Mouse (Mus musculus) neural tube, embryonic 11.5 days (tissue): ENCODE results near the gene Pbx1. TPM values are rescaled to one million over a fixed set of nuclear protein-coding genes. Genes with fewer than 3 reads are reported as not detected.

Experiments used
- ATAC-seq: fragments of 200-750 bp; cut with Nextera tagmentation; 2 replicates; pipeline ENCODE4 v1.8.0; 2017; ENCODE audit warnings: moderate number of reproducible peaks, mild to moderate bottlenecking, moderate TSS enrichment, moderate library complexity; ENCODE audit not compliant: insufficient read depth, low FRiP score, low TSS enrichment
- DNase-seq: peaks from one replicate; pipeline ENCODE4 v3.0.0-alpha.2; 2015; ENCODE audit warnings: low spot score
- H3K27ac ChIP-seq: fragments of 300-500 bp; sonication (generic); 2 replicates; pipeline ENCODE4 v1.5.1; 2014; ENCODE audit warnings: low read depth, mild to moderate bottlenecking, low read length
- H3K27me3 ChIP-seq: fragments of 300-500 bp; sonication (generic); 2 replicates; pipeline ENCODE4 v1.6.1; 2014; ENCODE audit warnings: mild to moderate bottlenecking, low read length, mixed read lengths; ENCODE audit not compliant: control insufficient read depth, insufficient read depth
- H3K36me3 ChIP-seq: fragments of 300-500 bp; sonication (generic); 2 replicates; pipeline ENCODE4 v1.6.1; 2014; ENCODE audit warnings: mild to moderate bottlenecking, low read length, moderate library complexity, mixed read lengths; ENCODE audit not compliant: control insufficient read depth, insufficient read depth
- H3K4me1 ChIP-seq: fragments of 300-500 bp; sonication (generic); 2 replicates; pipeline ENCODE4 v1.6.1; 2014; ENCODE audit warnings: low read length, mixed read lengths; ENCODE audit not compliant: control insufficient read depth, insufficient read depth
- H3K4me2 ChIP-seq: fragments of 300-500 bp; sonication (generic); 2 replicates; pipeline ENCODE4 v1.6.1; 2014; ENCODE audit warnings: low read depth, mild to moderate bottlenecking, moderate library complexity
- H3K4me3 ChIP-seq: fragments of 300-500 bp; sonication (generic); 2 replicates; pipeline ENCODE4 v1.5.1; 2014; ENCODE audit warnings: low read depth, low read length
- H3K9ac ChIP-seq: fragments of 300-500 bp; sonication (generic); 2 replicates; pipeline ENCODE4 v1.6.1; 2014; ENCODE audit warnings: mild to moderate bottlenecking, low read length
- H3K9me3 ChIP-seq: fragments of 300-500 bp; sonication (generic); 2 replicates; pipeline ENCODE4 v1.6.1; 2016; ENCODE audit warnings: low read length; ENCODE audit not compliant: control insufficient read depth
- WGBS: fragments of 180-500 bp; shearing (Covaris S2); extraction: QIAGEN DNeasy Blood & Tissue Kit; methylation state at CpG from one replicate; pipeline ENCODE4 v1.1.7; 2014; 5-methylcytosine and 5-hydroxymethylcytosine counted together
- polyA plus RNA-seq: library from polyadenylated mRNA; unstranded; fragments of >200 nt; fragmentation: Nextera tagmentation; extraction: Ambion mirVana; gene quantifications from 2 replicates; pipeline ENCODE4 v1.2.1, GENCODE M21; 2014

Gene Pbx1
- polyA plus RNA-seq, 1 experiment from 2014 or later: 45.8 TPM

DNA sequence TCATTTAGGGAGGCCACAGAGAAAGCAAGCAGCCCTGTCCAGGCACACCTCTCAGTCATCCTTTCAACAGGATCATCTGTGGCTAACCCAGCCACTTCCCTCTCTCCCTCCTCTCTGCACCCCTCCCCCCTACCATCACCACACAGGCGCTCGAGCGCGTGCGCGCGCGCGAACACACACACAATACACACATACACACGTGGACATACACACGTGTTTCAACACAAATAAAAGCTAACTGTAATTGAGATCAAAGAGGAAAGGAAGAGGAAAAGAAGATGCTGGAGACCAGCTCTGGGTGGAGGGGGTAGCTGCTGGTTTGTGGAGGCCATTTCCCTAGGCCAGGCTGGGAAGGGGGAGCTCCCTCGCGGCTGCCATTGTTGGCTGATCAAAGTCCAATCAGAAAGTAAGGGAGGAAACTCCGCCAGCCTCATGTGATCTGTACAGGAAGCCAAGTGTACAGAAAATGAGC is 75.1 kb downstream of the Pbx1 start:
- Histone ChIP-seq H3K9ac (peak overlapping the region; percentile 29), H3K27ac (peak overlapping the region; percentile 68), H3K4me2 (peak overlapping the region; percentile 43), H3K27me3 (no peaks in the 10 kb centered on the region), H3K36me3 (no peaks in the 10 kb centered on the region), H3K4me3 (peak overlapping the region; percentile 13), H3K4me1 (peaks cover 69% of the 10 kb centered on the region), H3K9me3 (no peaks in the 10 kb centered on the region)
- DNase-seq (peak; percentile 78), ATAC-seq (peak; percentile 56)
- 3% methylated on average over 14 of the region's 14 CpGs for WGBS

GRCm38 (mm10) chr1:168355985-168356556 is 76.0 kb downstream of the Pbx1 start:
- H3K4me2 ChIP-seq: no peak overlapping the region
- H3K27me3 ChIP-seq: no peaks in the 10 kb centered on the region
- no peak for ATAC-seq
- H3K36me3 ChIP-seq: no peaks in the 10 kb centered on the region
- no peak overlapping the region for H3K4me3 ChIP-seq
- peaks cover 69% of the 10 kb centered on the region for H3K4me1 ChIP-seq
- WGBS: 51% methylated on average over 10 of the region's 10 CpGs
- H3K27ac ChIP-seq: no peak overlapping the region
- DNase-seq: no peak
- H3K9me3 ChIP-seq: no peaks in the 10 kb centered on the region
- H3K9ac ChIP-seq: no peak overlapping the region

- Histone ChIP-seq H3K27ac (no peak overlapping the region), H3K4me1 (peaks cover 74% of the 10 kb centered on the region), H3K27me3 (no peaks in the 10 kb centered on the region), H3K9me3 (no peaks in the 10 kb centered on the region), H3K4me2 (no peak overlapping the region), H3K36me3 (no peaks in the 10 kb centered on the region), H3K9ac (no peak overlapping the region), H3K4me3 (no peak overlapping the region)
- WGBS: 24% methylated on average over 4 of the region's 4 CpGs
- ATAC-seq: no peak
- peak; percentile 48 for DNase-seq
Measured at GRCm38 (mm10) chr1:168354934-168355333, 77.1 kb downstream of the Pbx1 start.

DNA sequence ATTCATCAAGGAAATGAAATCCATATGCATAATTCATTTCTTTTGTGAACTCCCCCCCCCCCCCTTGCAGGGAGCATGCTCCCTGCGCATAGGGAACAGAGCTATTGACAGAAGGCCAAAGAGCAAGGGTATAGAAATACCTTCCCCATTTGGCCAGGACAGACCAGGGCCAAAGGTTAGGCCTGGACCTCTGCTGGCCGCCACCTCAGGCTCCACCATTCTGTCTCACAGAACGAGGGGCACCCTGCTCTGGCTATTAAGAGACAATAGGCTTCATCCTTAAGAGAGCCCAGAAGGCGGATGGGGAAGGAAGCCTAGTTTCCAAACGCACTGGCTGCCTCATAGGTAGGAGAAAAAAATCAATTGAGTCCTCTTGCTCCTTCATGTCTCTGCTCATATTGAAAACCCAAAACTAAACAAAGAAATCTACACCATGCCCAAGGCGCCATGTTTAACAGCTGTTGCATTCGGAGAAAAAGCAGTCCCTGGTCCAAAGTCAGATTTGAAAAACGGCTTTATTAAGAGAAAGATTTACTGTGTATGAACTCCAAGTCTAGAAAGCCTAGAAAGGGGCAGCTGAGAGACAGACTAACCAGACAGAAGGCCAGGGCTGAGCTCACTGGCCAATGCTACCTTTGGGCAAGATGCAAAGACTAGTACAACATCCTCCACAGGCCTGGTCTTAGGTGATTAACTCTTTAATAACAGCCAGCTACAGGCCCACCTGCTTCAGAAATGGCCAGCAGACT is 83.9 kb downstream of the Pbx1 start:
- Histone ChIP-seq H3K27ac (no peak overlapping the region), H3K4me2 (no peak overlapping the region), H3K27me3 (no peaks in the 10 kb centered on the region), H3K36me3 (no peaks in the 10 kb centered on the region), H3K9ac (no peak overlapping the region), H3K4me1 (peaks cover 14% of the 10 kb centered on the region), H3K9me3 (no peaks in the 10 kb centered on the region), H3K4me3 (no peak overlapping the region)
- 41% methylated on average over 8 of the region's 8 CpGs for WGBS
- ATAC-seq (no peak), DNase-seq (no peak)

GRCm38 (mm10) chr1:168344918-168345317 is 87.2 kb downstream of the Pbx1 start:
- Histone ChIP-seq H3K4me1 (peaks cover 22% of the 10 kb centered on the region; the same call in 1 of the 2 replicates), H3K27ac (no peak overlapping the region), H3K9me3 (no peaks in the 10 kb centered on the region), H3K4me3 (no peak overlapping the region), H3K4me2 (no peak overlapping the region), H3K27me3 (no peaks in the 10 kb centered on the region), H3K36me3 (no peaks in the 10 kb centered on the region), H3K9ac (no peak overlapping the region)
- ATAC-seq: no peak
- DNase-seq: no peak
- WGBS: 82% methylated on average over 8 of the region's 8 CpGs

DNA sequence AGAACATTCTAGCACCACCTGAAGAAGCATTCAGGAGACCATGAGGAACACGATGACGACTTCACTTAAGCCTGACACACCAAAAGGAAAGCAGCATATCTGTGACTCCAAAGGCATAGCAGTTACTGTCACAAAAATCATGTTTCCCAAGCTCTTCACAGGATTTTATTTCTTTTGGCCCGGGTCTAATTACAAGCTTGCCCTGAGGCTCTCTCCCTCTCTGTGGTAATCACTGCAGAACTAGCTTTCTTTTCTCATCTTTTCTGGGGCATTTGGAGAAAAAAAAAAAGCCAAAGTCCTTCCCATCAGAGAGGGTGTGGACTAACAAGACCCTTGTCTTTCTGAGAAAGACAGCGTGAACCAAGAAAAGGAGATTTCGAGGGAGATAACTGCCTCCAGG is 87.8 kb downstream of the Pbx1 start:
- Histone ChIP-seq H3K27ac (no peak overlapping the region), H3K4me3 (no peak overlapping the region), H3K4me2 (no peak overlapping the region), H3K4me1 (peaks cover 22% of the 10 kb centered on the region; the same call in 1 of the 2 replicates), H3K27me3 (no peaks in the 10 kb centered on the region), H3K9me3 (no peaks in the 10 kb centered on the region), H3K9ac (no peak overlapping the region), H3K36me3 (no peaks in the 10 kb centered on the region)
- WGBS: 90% methylated on average over 5 of the region's 5 CpGs
- DNase-seq (no peak), ATAC-seq (no peak)

DNA sequence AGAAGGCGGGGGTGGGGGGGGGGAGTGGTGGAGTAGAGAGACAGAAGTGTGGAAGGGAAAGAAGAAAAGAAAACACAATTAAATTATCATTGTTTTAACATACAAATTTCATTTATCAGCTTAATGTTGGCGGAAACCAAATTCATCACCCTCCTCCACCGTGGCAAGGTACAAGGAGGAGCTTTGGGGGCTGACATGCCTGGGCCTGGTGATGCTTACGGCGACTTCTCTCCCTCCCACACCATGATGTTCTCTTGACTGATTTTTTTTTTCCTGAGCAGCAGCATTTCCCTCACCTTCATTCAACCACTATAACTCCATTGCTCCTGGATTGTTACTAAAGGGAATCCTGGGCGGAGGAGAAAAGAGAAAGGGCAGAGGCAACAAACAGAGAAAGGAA is 89.8 kb downstream of the Pbx1 start:
- 58% methylated on average over 6 of the region's 6 CpGs for WGBS
- H3K4me3 ChIP-seq: no peak overlapping the region
- DNase-seq (no peak), ATAC-seq (no peak)
- no peaks in the 10 kb centered on the region for H3K9me3 ChIP-seq
- peaks cover 19% of the 10 kb centered on the region; the same call in 1 of the 2 replicates for H3K4me1 ChIP-seq
- no peaks in the 10 kb centered on the region for H3K36me3 ChIP-seq
- no peaks in the 10 kb centered on the region for H3K27me3 ChIP-seq
- peak overlapping the region; percentile 58; the same call in 1 of the 2 replicates for H3K27ac ChIP-seq
- H3K4me2 ChIP-seq: no peak overlapping the region
- H3K9ac ChIP-seq: no peak overlapping the region

GRCm38 (mm10) chr1:168341863-168342262 is 90.2 kb downstream of the Pbx1 start:
- WGBS: 22% methylated on average over 12 of the region's 12 CpGs
- H3K36me3 ChIP-seq: no peaks in the 10 kb centered on the region
- H3K4me3 ChIP-seq: no peak overlapping the region
- no peaks in the 10 kb centered on the region for H3K9me3 ChIP-seq
- DNase-seq: peak; percentile 50
- H3K9ac ChIP-seq: no peak overlapping the region
- H3K27ac ChIP-seq: peak overlapping the region; percentile 58
- no peak overlapping the region for H3K4me2 ChIP-seq
- no peaks in the 10 kb centered on the region for H3K27me3 ChIP-seq
- ATAC-seq: peak; percentile 59
- peaks cover 19% of the 10 kb centered on the region; the same call in 1 of the 2 replicates for H3K4me1 ChIP-seq

DNA sequence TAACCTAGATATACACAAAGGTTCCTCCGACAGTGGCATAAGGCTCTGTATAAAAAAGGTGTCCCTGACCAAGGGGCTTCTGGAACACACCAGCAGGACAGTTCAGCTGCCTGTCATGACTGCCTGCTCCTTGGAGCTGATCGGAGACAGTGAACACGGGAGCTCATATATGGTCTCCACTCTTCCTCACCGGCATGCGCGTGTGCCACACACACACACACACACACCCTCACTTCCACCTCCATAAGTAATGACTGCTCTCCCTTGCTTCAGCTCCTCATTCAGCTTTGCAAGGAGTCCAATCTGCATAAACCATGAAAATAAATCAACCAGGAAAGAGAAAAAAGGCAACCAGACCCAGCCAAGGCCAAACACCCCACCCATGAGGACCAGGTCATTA is 90.7 kb downstream of the Pbx1 start:
- Histone ChIP-seq H3K27me3 (no peaks in the 10 kb centered on the region), H3K9me3 (no peaks in the 10 kb centered on the region), H3K4me3 (no peak overlapping the region), H3K36me3 (no peaks in the 10 kb centered on the region), H3K4me2 (no peak overlapping the region), H3K9ac (no peak overlapping the region), H3K27ac (peak overlapping the region; percentile 58), H3K4me1 (peaks cover 19% of the 10 kb centered on the region; the same call in 1 of the 2 replicates)
- ATAC-seq (no peak), DNase-seq (no peak)
- 67% methylated on average over 6 of the region's 6 CpGs for WGBS
